Mouse (Mus musculus): Measurements from ENCODE around the gene Prkci.

Prkci gene

DNA sequence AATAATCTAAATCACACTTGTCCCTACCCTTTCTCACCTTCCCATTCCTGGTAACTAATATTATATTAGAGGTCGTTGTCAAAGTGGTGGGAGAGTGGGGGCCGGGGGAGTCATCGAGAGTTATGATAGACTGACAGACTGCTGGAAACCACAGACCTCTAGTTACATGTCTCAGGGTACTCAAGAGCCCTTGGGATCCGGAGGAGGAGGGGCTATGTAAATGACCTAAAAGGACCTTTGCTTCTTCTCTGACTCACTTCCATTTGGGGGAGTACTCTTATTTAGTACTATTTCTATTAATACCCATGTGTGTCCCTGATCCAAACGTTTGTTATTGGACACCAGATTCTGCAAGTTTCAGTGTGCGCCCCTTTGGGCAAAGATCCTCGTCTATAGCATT, 94.4 kb downstream of the Prkci start:
- no peak for DNase-seq

DNA sequence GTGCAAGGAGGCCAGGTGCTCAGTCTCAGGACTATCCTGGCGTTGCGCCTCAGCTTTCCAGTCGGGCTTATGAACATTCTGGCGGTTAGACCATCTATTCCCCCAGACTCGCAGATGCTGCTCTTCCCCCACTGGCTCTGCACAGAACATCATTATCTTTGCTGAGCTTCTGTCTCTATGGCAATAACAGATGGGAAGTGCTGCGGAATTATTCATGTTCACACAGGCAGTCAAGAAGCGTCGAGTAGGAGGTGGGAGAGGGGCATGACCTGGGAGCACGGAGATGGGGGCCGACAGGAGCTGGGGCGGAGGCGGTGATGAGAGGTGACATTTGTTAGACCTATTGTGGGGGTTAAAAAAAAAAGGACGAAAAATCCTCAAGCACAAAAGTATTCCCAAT, 97.6 kb downstream of the Prkci start:
- peak; percentile 87 for DNase-seq

DNA sequence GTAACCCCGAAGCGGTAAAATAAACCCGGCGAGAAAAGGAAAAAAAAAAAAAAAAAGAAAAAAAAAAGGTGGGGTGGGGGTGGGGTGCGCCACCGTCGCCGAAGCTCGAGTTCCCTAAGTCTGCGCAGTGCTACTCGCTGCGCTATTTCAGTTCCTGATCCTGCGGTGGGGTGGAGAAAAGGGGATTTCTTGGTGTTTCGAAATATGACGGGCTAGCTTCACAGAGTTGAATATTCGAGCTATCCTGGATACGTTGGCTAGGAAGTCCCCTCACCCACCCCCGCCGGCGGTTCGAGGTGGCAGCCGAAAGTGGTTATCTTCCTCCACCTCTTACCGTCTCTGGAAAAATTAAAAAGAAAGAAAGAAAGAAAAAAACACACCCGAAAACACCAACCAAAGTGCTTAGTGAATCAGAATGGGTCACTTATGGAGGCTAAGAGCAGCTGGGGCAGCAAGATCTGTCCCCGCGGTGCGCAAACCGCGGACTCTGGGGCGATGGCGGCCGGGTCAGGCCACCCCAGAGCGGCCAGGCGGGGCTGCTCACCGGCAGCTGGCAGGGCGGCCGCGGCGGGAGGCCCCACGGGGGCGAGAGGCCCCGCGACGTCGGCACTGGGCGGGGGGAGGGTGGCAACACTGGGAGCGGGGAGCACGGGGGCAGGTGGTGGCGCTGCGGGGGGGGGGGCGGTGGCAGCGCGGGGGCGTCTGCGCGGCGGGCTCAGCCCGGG, 98.2 kb downstream of the Prkci start:
- peak; percentile 85 for DNase-seq

DNA sequence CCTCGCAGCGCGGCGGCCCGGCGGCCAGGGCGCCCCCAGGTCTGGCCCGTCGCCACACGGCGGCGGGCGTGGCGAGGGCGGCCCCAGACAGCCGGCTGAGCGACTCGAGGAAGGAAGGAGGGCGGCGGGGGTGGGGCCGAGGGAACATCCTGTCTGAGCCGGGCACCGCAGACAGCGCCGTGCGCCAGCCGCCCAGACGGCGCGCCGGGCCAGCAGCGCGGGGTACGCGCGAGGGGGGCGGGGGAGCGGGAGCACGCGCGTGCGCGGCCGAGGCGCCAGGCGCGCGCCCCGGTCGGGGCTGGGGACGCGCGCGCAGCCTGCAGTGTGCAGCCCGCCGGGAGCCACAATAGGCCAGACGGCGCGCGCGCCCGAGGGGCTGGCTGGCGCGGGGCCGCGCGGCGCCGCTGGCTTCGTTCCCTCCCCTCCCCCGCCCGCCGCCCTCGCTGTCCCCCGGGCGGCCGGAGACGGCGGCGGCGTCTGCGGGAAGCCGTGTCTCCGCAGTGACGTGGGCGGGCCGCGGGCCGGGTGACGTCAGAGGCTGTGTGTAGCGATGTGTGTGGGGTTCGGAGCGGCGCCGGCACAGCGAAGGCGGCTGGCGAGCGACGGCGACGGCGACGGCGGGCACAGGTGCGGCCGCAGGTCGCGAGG, 99.1 kb downstream of the Prkci start, which contains the start of gene Skil:
Gene Skil, plus strand, starts transcription at position 528 of the 648 bp plus-strand sequence.
- DNase-seq: peak; percentile 95

DNA sequence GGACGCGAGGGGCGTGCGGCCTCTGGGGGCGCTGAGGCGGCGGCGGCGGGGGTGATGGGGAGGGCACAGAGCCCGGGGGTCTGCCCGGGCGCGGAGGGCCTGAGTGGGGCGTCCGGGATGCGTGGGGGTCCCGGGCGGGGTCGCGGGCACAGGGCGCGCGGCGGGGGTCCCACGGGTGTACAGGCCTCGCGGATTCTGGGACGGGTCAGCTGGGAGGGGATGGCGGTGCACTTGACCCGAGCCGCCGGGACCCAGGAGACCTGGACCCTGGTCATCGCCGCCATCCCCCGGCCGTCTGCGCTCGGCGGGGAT, 99.6 kb downstream of the Prkci start:
- no peak for DNase-seq

DNA sequence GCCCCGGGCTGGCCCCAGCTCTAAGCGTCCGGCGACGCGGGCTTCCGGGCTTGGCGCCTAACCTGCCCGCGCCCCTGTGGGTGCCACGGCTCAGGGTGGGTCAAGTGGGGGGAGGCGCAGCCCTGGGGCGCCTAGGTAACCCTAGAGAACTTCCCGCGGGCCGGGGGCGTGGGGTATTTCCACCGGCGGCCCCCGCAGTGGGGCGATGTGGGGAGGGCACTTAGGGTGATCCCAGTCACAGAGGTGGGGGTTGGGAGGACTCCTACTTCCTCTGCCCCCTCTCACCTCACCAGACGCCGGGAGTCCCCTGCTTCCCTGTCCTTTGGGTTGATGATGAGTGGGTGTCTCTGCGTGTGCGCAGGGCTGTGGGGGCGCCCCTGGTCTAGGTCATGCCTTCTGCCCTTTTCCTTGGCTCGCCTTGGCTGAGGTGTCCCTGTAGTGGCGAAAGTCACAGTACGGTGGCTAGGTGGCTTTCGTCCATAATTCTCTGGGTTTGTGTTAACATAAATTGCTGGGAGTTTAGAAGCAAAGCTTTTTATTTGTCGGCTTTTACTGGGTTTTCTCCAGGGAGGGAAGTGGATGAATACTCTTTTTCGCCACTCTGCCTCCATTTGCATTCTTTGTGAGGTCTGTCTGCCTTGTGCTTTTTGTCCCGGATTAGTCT, 100.1 kb downstream of the Prkci start:
- DNase-seq: peak; percentile 73

DNA sequence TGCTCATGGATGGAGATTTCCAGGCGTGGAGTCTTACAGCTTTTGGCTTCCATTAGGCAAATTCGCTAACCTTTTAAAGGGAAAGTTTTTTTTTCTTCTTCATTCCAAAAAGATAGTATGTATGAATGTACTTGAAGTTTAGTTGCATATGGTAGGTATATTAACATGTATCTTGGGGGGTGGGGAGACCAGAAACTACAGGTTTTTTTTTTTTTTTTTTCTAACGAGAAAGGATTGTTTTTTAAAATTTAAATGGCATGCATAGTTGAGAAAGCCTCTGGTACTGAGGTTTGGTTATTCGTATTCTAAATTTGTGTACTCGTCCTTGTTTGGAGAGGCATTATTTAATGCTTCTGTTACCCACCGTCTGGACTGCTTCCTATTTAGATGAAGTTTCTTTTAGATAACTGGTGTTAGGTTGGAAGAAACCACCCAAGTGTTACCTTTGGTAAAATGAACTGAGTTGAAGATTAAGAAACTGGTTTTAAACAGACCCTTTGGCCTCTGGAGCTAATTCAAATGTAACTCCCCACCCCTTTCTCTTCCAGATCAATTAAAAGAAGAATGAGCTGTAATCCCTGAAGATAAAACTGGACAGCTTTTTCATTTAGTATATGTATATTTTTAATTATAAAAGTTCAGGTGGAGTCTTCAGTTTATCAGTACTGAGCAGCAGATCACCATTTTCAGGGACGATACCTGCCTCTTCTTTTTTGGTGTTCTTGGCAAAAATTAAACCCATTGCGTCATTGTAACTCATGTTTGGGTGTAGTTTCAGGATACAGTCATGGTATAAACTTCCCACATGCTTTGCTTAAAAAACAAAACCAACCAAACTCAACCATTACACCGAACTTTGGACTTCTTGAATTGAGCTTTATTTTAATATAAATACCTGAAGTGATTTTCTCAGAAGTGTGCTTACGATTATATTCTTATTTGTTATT, 100.9 kb downstream of the Prkci start:
- no peak for DNase-seq

DNA sequence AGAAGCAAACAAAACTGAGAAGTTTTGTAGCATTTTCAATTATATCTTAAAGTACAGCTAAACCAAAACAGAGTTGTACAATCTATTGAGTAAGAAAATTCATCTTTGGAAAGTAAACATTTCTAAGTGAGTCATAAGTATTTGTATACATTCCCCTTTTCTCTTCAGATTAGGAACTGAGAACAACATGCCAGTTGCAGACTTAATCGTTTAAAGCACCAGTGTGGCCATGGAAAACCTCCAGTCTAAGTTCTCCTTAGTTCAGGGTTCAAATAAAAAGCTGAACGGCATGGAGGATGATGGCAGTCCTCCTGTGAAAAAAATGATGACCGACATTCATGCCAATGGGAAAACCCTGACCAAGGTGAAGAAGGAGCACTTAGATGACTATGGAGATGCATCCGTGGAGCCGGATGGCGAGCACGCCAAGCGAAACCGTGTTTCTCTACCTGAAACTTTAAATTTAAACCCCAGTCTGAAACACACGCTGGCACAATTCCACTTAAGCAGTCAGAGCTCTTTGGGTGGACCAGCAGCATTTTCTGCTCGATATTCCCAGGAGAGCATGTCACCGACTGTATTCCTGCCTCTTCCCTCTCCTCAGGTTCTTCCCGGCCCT, 101.7 kb downstream of the Prkci start:
- DNase-seq: no peak

DNA sequence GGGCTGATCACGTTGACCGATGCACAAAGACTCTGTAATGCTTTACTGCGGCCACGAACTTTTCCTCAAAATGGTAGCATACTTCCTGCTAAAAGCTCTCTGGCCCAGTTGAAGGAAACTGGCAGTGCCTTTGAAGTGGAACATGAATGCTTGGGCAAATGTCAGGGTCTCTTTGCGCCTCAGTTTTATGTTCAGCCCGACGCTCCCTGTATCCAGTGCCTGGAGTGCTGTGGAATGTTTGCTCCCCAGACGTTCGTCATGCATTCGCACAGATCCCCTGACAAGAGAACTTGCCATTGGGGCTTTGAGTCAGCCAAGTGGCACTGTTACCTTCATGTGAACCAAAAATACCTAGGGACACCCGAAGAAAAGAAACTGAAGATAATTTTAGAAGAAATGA, 102.4 kb downstream of the Prkci start:
- no peak for DNase-seq

DNA sequence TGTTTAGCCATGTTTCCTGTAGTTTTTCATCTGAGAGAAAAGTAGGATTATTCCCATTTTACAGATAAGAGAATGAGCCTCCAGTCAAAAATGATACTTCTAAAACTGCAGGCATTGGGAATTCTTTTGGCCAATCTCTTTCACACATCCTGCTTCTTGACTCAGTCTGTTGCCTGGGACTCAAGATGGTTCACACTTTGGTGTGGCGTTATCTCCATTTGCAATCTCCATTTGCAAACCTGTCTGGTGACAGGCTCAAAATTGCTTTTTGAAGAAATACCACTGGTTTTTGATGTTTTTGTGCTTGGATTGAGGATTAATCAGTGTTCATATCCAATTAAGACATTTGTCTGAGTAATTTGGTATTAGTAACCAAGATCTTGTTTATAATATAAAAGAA, 103.0 kb downstream of the Prkci start:
- no peak for DNase-seq

DNA sequence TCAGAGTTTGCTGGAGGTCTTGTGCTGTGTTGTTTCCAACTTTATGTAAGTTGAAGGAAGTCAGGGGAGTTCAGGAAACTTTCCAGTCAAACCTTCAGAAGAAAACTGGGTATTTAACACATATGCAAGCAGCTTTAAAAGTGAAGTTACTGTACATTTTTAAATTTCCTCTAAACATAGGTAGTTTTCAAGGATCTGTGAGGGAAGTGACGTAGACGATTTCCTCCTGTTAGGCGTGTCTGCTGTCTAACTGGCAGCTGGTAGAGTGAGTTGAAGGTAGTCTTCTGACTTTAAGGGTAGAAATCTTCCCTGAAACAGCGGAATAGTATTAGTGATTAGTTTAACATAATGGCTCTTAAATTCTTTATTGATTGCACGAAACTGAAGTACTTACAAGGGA, 104.5 kb downstream of the Prkci start:
- DNase-seq: no peak

DNA sequence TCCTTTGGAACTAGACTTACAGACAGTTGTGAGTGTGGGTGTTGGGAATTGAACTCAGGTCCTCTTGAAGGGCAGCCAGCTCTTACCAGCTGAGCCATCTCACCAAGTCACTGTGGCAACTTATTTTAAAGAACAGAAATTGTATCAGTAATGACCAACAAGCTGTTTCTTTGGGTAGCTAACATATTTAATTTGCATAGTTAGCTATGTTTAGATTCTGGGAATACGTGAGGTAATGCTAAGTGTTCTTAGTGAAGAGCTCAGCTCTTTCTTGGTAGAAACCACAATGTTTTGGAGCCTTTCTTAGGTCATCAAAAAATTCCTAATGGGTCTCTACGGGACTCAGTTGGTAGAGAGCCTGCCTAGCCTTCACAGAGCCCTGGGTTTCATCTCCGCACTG, 105.3 kb downstream of the Prkci start:
- DNase-seq: no peak

Data from layer of hippocampus, adult 9-11 months (tissue).